Mouse (Mus musculus): ENCODE results near the gene Trmt2a.

The Trmt2a gene

GRCm38 (mm10) chr16:18231451-18231850, 17.0 kb upstream of the Trmt2a start:
- DNase-seq = no peak

GRCm38 (mm10) chr16:18233451-18233850, 15.0 kb upstream of the Trmt2a start:
- DNase-seq = peak in 1 of 2 experiments; percentile 58

GRCm38 (mm10) chr16:18233919-18234670, 14.4 kb upstream of the Trmt2a start:
- no peak for DNase-seq

DNA sequence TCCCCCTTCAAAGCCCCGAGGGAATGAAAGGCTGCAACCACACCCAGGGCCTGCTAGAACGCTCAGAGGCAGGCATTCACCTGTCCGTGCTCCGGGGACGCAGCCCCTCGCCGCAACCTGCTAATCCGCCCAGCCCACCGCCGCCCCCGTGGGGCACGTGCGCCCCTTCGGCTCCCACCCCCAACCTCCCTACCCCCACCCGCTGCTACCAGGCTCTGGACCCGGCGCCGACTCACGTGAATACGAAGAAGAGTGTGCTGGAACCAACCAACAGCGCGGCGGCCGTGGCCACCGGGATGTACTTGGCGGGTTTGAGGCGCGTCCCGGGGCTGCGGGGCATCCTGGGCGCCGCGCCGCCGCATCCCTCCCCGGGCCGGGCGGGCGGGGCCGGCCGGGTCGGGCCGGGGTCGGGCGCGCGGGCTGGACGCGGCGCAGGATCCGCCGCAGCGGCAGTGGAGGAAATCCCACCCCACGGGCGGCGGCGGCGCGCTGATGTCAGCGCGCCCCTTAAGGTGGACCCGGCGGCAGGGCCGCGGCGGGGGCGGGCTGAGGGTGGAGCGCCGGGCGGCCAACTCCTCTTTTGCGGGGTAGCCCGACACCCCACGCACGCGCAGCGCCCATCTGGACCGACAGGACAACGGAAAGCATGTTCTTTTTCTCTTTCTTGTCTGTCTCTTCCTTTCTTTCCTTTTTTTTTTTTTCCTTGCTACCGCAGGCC, 13.6 kb upstream of the Trmt2a start, which contains the start of gene Zdhhc8:
Gene Zdhhc8, minus strand, starts transcription at position 466 of the 718 bp plus-strand sequence.
- peak in 1 of 2 experiments; percentile 47 for DNase-seq

- DNase-seq = peak in 1 of 2 experiments; percentile 57
Observed at GRCm38 (mm10) chr16:18235389-18236065, 13.0 kb upstream of the Trmt2a start.

DNA sequence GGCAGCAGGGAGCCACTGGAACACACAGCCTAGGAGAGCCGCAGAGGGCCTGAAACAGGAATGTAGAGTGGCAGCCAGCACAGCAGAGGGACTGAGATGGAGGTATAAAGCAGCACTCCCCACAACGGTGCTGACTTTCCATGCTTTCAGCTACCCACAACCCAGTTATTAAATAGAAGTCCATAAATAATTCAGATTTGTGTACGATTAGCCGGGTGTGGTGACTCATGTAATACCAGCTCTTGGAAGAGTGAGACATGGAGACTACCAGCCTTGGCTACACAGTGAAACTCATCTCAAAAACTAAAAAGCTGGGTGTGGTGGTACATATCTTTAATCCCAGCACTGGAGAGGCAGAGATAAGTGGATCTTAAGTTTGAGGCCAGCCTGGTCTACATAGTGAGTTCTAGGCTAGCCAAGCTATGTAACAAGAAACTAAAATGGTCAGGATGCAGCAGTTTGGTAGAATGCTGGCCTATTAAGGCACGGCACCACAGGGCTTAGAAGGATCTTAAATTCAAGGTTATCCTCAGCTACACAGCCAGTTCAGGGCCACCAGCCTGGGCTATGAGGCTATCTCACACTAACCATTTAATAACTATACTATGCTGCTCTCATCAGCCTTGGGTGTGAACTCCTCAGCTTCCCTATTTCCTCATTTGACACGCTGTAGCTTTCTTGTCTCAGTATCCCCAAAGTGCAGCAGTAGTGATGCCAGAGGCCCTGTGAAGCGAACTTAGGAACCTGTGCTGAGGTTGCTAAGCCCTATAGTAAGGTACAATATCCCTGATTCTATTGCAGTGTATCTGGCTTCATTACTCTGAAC, 11.6 kb upstream of the Trmt2a start:
- no peak for DNase-seq

GRCm38 (mm10) chr16:18241581-18241980, 6.9 kb upstream of the Trmt2a start:
- DNase-seq = no peak

GRCm38 (mm10) chr16:18247521-18248399, 719 bp upstream of the Trmt2a start:
- DNase-seq = no peak

DNA sequence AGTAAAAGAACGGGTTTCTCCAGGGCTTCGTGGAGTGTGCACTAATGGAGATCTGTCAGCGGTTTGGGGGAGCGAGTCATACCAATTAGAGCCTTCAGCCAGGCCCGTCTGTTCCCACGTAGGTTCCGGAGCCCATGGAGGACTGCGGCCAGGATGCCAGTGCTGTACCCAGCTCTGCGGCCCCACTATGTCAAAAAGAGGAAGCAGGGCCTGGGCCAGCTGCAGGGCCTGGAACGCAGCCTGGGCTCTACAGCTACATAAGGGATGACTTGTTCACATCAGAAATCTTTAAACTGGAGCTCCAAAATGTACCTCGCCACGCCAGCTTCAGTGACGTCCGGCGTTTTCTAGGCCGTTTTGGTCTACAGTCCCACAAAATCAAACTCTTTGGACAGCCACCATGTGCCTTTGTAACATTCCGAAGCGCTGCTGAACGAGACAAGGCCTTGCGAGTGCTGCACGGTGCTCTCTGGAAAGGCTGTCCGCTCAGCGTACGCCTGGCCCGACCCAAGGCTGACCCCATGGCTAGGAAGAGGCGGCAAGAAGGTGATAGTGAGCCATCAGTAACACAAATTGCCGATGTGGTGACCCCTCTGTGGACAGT, 987 bp downstream of the Trmt2a start:
- peak; percentile 26 to 48 for DNase-seq

- no peak for DNase-seq
Observed at GRCm38 (mm10) chr16:18250231-18250630, 1.8 kb downstream of the Trmt2a start.

DNA sequence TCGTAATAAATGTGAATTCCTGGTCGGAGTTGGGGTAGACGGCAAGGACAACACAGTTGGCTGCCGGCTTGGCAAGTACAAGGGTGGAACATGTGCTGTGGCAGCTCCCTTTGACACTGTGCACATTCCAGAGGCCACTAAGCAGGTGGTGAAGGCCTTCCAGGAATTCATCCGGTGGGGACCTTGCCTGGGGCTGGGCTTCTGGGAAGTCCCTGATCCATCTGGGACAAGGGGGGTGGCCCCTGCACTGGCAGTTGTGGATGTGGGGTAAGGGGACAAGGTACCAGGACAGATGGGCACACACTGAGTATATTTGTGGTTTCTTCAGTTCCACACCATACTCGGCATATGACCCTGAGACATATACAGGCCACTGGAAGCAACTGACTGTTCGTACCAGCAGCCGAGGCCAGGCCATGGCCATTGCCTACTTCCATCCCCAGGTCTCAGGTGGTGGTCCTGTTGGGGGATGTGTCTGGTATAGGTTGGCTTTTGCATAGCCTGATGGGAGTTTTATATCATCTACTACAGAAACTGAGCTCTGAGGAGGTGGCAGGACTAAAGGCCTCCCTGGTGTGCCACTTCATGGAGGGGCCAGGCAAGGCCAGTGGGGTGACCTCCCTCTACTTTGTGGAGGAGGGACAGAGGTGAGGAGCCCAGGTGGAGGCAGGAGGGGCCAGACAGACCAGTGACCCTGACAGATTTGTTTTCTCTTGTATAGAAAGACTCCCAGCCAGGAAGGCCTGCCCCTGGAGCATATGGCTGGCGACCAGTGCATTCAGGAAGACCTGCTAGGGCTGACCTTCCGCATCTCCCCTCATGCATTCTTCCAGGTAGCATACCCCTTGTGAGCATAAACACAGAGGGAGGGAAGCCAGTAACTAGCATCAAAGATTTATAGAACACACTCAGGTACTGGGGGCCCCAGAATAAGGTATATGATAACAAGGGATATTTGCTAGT, 2.6 kb downstream of the Trmt2a start:
- DNase-seq = no peak

DNA sequence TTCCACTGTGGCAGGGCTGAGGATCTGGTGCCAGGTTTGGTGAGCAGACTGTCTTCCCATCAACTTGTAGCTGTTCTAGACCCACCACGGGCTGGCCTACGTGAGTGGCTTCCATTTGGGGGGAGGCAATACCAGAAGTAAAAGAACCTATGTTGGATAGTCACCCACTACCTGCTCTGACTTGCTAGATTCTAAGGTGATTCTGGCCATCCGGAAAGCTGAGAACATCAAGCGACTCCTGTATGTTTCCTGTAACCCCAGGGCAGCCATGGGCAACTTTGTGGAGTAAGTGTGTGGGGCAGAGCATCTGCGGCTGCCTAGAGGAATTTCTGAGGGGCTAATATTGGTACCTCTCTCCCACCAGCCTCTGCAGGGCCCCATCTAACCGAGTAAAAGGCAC, 4.3 kb downstream of the Trmt2a start:
- no peak for DNase-seq

GRCm38 (mm10) chr16:18253866-18254265, 5.4 kb downstream of the Trmt2a start:
- DNase-seq = no peak

DNA sequence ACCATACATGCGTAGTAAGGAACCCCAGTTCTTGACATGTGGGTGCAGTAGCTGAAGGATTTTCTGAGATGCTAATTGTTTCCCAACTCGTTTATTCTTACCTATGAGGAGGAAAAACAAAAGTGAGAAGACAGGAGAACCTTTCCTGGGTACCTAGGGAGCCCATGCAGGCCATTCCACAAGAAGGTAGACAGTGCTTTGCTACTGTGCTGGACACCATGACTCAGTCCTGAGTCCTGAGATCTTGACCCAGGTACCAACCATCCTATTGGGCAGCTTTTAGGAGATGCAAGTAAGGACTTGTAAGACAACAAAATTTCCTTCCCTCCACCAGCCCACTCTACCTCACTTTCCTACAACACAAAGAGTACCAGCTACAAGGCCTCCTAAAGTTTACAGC, 9.7 kb downstream of the Trmt2a start, which contains the start of gene Gm49776:
Gene Gm49776, minus strand, starts transcription at position 101 of the 400 bp plus-strand sequence.
- DNase-seq = no peak

GRCm38 (mm10) chr16:18265024-18265423, 16.5 kb downstream of the Trmt2a start:
- no peak for DNase-seq

DNA sequence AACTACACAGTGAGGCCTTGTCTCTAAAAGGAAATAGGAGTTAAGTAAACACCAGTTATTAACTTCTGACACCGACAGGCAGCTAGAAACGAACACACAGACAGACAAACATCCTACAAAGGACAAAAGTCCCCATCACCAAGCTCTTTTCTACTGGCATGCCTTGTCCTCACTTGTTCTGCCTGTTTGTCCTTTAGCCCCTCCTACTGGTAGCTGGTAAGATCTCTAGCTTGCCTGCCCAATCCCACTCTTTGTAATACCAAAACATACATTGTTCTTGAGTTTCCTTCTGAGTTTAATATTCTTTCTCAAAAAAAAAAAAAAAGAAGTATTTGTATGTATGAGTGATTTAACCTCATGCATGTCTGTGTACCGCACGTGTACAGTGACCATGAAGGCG, 19.7 kb downstream of the Trmt2a start:
- no peak for DNase-seq

- DNase-seq = no peak
Observed at GRCm38 (mm10) chr16:18275166-18275565, 26.7 kb downstream of the Trmt2a start.

- DNase-seq = no peak
Observed at GRCm38 (mm10) chr16:18288166-18288565, 39.7 kb downstream of the Trmt2a start.

GRCm38 (mm10) chr16:18288581-18289061, 40.1 kb downstream of the Trmt2a start:
- DNase-seq = no peak

Data from thymus, adult 18-20 months (tissue).